Comparison of ENCODE assay signal across 10 mouse cellular contexts in the genomic region with DNA sequence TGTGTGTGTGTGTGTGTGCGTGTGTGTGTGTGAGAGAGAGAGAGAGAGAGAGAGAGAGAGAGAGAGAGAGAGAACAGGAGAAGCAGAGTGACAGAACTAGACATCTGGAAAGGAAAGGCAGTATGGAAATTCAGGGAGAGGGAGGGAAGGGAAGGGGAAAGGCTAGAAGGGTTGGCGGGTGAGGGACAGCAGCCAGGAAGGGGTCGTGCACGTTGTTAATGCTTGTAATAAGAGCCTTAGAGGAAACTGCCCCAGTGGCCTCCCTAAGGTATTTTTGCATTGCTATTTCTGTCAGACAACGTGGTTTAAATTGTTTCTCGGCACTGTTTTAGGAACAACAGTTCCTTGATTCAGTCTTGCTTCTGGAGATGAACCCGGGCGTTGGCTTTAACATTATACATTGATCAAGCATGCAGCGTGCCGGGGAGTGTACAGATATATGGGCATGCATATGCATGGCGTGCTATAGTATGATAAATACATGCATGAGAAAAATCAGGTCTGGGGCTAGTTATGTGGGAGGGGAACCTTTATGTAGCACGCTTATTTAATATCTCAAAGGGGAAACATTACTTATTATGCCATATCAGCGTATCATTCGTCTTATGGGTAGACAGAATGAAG. TPM values are rescaled to one million over a fixed set of nuclear protein-coding genes. Genes with fewer than 3 reads are reported as not detected.
DNase-seq lines count a peak whose midpoint lies in the region; ATAC-seq and TF ChIP-seq lines count a peak whose summit lies in the region.
"Had no signal": no experiment of that assay in that cellular context is flagged by ENCODE, and none has a peak within 500 bp of the region (broad histone marks: within the 10 kb centered on the region; RNA-seq: fewer than 3 reads in every experiment).

No protein-coding gene starts in this region.

- H3K4me2 ChIP-seq in heart, embryonic 15.5 days = peak overlapping the region; percentile 39
- no peak overlapping the region for H3K4me2 ChIP-seq in liver, embryonic 11.5 days

- H3K27me3 ChIP-seq in heart, embryonic 15.5 days = no peaks in the 10 kb centered on the region
- H3K27me3 ChIP-seq in liver, embryonic 11.5 days (replicated peaks; ENCODE audit: control insufficient read depth, insufficient read depth, low read length) = no peaks in the 10 kb centered on the region

- H3K4me1 ChIP-seq in cortical plate, adult 2 months (ENCODE audit: control insufficient read depth, insufficient read depth, low read length) = peaks cover 5% of the 10 kb centered on the region; the same call in 1 of the 2 replicates
- peaks cover 34% of the 10 kb centered on the region for H3K4me1 ChIP-seq in heart, embryonic 15.5 days (replicated peaks)
- H3K4me1 ChIP-seq in liver, embryonic 11.5 days (replicated peaks; ENCODE audit: control insufficient read depth, insufficient read depth, low read length) = peaks cover 5% of the 10 kb centered on the region

- 31% methylated on average over 14 of the region's 14 CpGs for WGBS in heart, embryonic 15.5 days
- WGBS in liver, embryonic 11.5 days = 55% methylated on average over 14 of the region's 14 CpGs

- no peak overlapping the region for H3K9ac ChIP-seq in heart, embryonic 15.5 days
- no peak overlapping the region for H3K9ac ChIP-seq in liver, embryonic 11.5 days (ENCODE audit: low read depth, low read length)

- H3K9me3 ChIP-seq in heart, embryonic 15.5 days (replicated peaks) = no peaks in the 10 kb centered on the region
- H3K9me3 ChIP-seq in liver, embryonic 11.5 days (ENCODE audit: control insufficient read depth, low read length) = no peaks in the 10 kb centered on the region

- no peak for TF ChIP-seq POLR2A in cortical plate, adult 2 months (IDR thresholded peaks at IDR 0.05; ENCODE audit: extremely low read depth, insufficient read depth, low read length)

- H3K4me3 ChIP-seq in cortical plate, adult 2 months (ENCODE audit: insufficient read depth, low read length) = 0 out of 2 replicates have a peak overlapping the region, but pooled peaks have one; percentile 14
- H3K4me3 ChIP-seq in heart, embryonic 15.5 days = no peak overlapping the region
- H3K4me3 ChIP-seq in liver, embryonic 11.5 days (ENCODE audit: low read depth, low read length) = no peak overlapping the region
- H3K4me3 ChIP-seq: erythroblast, embryonic 14.5 days had no signal

- peak; percentile 49 for ATAC-seq in frontal cortex, adult (ENCODE audit: low TSS enrichment)
- 0 out of 2 replicates have a peak, but pooled peaks have one; percentile 32 for ATAC-seq in heart, embryonic 15.5 days (replicated peaks; ENCODE audit: insufficient number of reproducible peaks, insufficient read depth, low FRiP score, low read depth)
- ATAC-seq in liver, embryonic 11.5 days (replicated peaks; ENCODE audit: low FRiP score) = no peak

- no peaks in the 10 kb centered on the region for H3K36me3 ChIP-seq in heart, embryonic 15.5 days
- no peaks in the 10 kb centered on the region for H3K36me3 ChIP-seq in liver, embryonic 11.5 days (ENCODE audit: control insufficient read depth, insufficient read depth, low read length)

- TF ChIP-seq CTCF in cortical plate, adult 2 months (IDR thresholded peaks at IDR 0.05; ENCODE audit: extremely low read depth, insufficient read depth, low read length) = no peak

- no peak overlapping the region for H3K27ac ChIP-seq in cortical plate, adult 2 months (ENCODE audit: insufficient read depth, low read length)
- peak overlapping the region; percentile 62 for H3K27ac ChIP-seq in heart, embryonic 15.5 days
- H3K27ac ChIP-seq in liver, embryonic 11.5 days (ENCODE audit: low read depth, low read length) = no peak overlapping the region

- no peak for DNase-seq in frontal cortex, adult 2 months (ENCODE audit: extremely low spot score in 1 of 2, low spot score in 1 of 2)
- DNase-seq in mesoderm, embryonic 11.5 days (ENCODE audit: low read depth, low spot score) = peak; percentile 37
- no peak for DNase-seq in liver, embryonic 11.5 days (ENCODE audit: low spot score)
- DNase-seq in urinary bladder, postnatal 14 days (ENCODE audit: low spot score) = no peak
- DNase-seq in liver = no peak
- DNase-seq: kidney, postnatal 25 days had no signal

RNA-seq across cellular contexts. Expression of gene Ptgfrn, which starts 52.6 kb away (rescaled TPM):
- polyA plus RNA-seq in frontal cortex, adult 2 months (2012; rRNA removed) = 9.9 and 10.6 TPM in 2 replicates
- polyA plus RNA-seq in cortical plate, adult 2 months (2012; rRNA removed) = 11.0 and 12.0 TPM in 2 replicates
- 5.7 and 6.0 TPM in 2 replicates for polyA plus RNA-seq in heart, embryonic 15.5 days (2015; fragmentation: Nextera tagmentation; extraction: Ambion mirVana)
- polyA plus RNA-seq in liver, embryonic 11.5 days (2014; fragmentation: Nextera tagmentation; extraction: Ambion mirVana) = 1.6 and 2.4 TPM in 2 replicates
- polyA plus RNA-seq: erythroblast, embryonic 14.5 days had no signal
